Mouse (Mus musculus): ENCODE results near the gene Rex1bd. TPM values are rescaled to one million over a fixed set of nuclear protein-coding genes. Genes with fewer than 3 reads are reported as not detected.

Rex1bd gene
- total RNA-seq, 2 experiments from 2014 or later = 108 to 114 TPM

- intact Hi-C loops (cut with DNase I) = no loop called here
- peak in 1 of 2 experiments; percentile 7 for DNase-seq
Measured at GRCm38 (mm10) chr8:70486941-70487520, 19.5 kb downstream of the Rex1bd start, which contains the start of gene Tmem59l. Tmem59l (minus strand) TSS chr8:70487358.

GRCm38 (mm10) chr8:70486191-70486681 lies 20.3 kb downstream of the Rex1bd start:
- intact Hi-C loops (cut with DNase I) = no loop called here
- DNase-seq = no peak

- no peak for DNase-seq
- intact Hi-C loops (cut with DNase I) = no loop called here
Measured at GRCm38 (mm10) chr8:70482943-70483342, 23.6 kb downstream of the Rex1bd start.

GRCm38 (mm10) chr8:70481908-70482307 lies 24.6 kb downstream of the Rex1bd start:
- intact Hi-C loops (cut with DNase I) = no loop called here
- no peak for DNase-seq

- intact Hi-C loops (cut with DNase I) = no loop called here
- DNase-seq = no peak
Measured at GRCm38 (mm10) chr8:70477269-70477982, 29.1 kb downstream of the Rex1bd start.

- intact Hi-C loops (cut with DNase I) = no loop called here
- peak; percentile 94 to 96 for DNase-seq
Measured at GRCm38 (mm10) chr8:70476333-70477268, 30.0 kb downstream of the Rex1bd start, which contains the start of gene Klhl26. Klhl26 (minus strand) TSS chr8:70476968.

GRCm38 (mm10) chr8:70471856-70472255 lies 34.7 kb downstream of the Rex1bd start:
- DNase-seq = no peak
- intact Hi-C loops (cut with DNase I) = loop anchor here (2.0 kb wide), 1 partner anchor 31 kb away; no protein-coding TSS in a partner anchor

- DNase-seq = no peak
- intact Hi-C loops (cut with DNase I) = loop anchor here (2.0 kb wide), 1 partner anchor 29 kb away; no protein-coding TSS in a partner anchor
Measured at GRCm38 (mm10) chr8:70469938-70470337, 36.6 kb downstream of the Rex1bd start.

GRCm38 (mm10) chr8:70469295-70469916 lies 37.1 kb downstream of the Rex1bd start:
- intact Hi-C loops (cut with DNase I) = no loop called here
- DNase-seq = no peak

GRCm38 (mm10) chr8:70468733-70469132 lies 37.8 kb downstream of the Rex1bd start:
- no peak for DNase-seq
- intact Hi-C loops (cut with DNase I) = no loop called here

GRCm38 (mm10) chr8:70467907-70468306 lies 38.6 kb downstream of the Rex1bd start:
- no peak for DNase-seq
- intact Hi-C loops (cut with DNase I) = no loop called here

- peak; percentile 58 to 59 for DNase-seq
- intact Hi-C loops (cut with DNase I) = no loop called here
Measured at GRCm38 (mm10) chr8:70467229-70467725, 39.3 kb downstream of the Rex1bd start.

- DNase-seq = peak; percentile 75 to 76
Measured at GRCm38 (mm10) chr8:70466771-70467170, 39.8 kb downstream of the Rex1bd start.

GRCm38 (mm10) chr8:70466305-70466704 lies 40.2 kb downstream of the Rex1bd start:
- no peak for DNase-seq
- intact Hi-C loops (cut with DNase I) = no loop called here

More at GRCm38 (mm10) chr8:70466771-70467170, 39.8 kb downstream of the Rex1bd start:
- intact Hi-C loops (cut with DNase I) = no loop called here

- intact Hi-C loops (cut with DNase I) = no loop called here
- no peak for DNase-seq
Measured at GRCm38 (mm10) chr8:70465701-70466100, 40.9 kb downstream of the Rex1bd start.

- intact Hi-C loops (cut with DNase I) = no loop called here
- no peak for DNase-seq
Measured at GRCm38 (mm10) chr8:70464162-70464561, 42.4 kb downstream of the Rex1bd start.

GRCm38 (mm10) chr8:70463306-70463705 lies 43.2 kb downstream of the Rex1bd start:
- peak in 1 of 2 experiments; percentile 48 for DNase-seq
- intact Hi-C loops (cut with DNase I) = no loop called here

- intact Hi-C loops (cut with DNase I) = no loop called here
- DNase-seq = no peak
Measured at GRCm38 (mm10) chr8:70462516-70462813, 44.1 kb downstream of the Rex1bd start.

- no peak for DNase-seq
- intact Hi-C loops (cut with DNase I) = no loop called here
Measured at GRCm38 (mm10) chr8:70461765-70462515, 44.6 kb downstream of the Rex1bd start.

- no peak for DNase-seq
- intact Hi-C loops (cut with DNase I) = no loop called here
Measured at GRCm38 (mm10) chr8:70460606-70461005, 45.9 kb downstream of the Rex1bd start.
